Comparison of ENCODE assay signal across 27 mouse cellular contexts in genomic region chr17:70088220-70088619, GRCm38 (mm10).
A peak's percentile ranks its signal among the peaks of the same experiment; 100 is the strongest.
DNase-seq lines count a peak whose midpoint lies in the region; ATAC-seq and TF ChIP-seq lines count a peak whose summit lies in the region.
"Had no signal": no experiment of that assay in that cellular context is flagged by ENCODE, and none has a peak within 500 bp of the region (broad histone marks: within the 10 kb centered on the region; RNA-seq: fewer than 3 reads in every experiment).

No protein-coding gene starts in this region.

- no peak overlapping the region for H3K27ac ChIP-seq in forebrain, postnatal 0 days (ENCODE audit: low read depth, low read length)
- H3K27ac ChIP-seq: embryonic facial prominence, embryonic 13.5 days; embryonic facial prominence, embryonic 15.5 days; forebrain, embryonic 10.5 days; forebrain, embryonic 12.5 days had no signal

- H3K27me3 ChIP-seq in forebrain, postnatal 0 days (ENCODE audit: insufficient read depth, low read length), result no peaks in the 10 kb centered on the region
- H3K27me3 ChIP-seq: embryonic facial prominence, embryonic 13.5 days; embryonic facial prominence, embryonic 15.5 days; forebrain, embryonic 12.5 days had no signal

- no peaks in the 10 kb centered on the region for H3K4me1 ChIP-seq in forebrain, postnatal 0 days (ENCODE audit: insufficient read depth)
- H3K4me1 ChIP-seq: embryonic facial prominence, embryonic 13.5 days; embryonic facial prominence, embryonic 15.5 days; forebrain, embryonic 10.5 days; forebrain, embryonic 12.5 days had no signal

- ATAC-seq in frontal cortex, adult (ENCODE audit: low TSS enrichment), result peak; percentile 59; the same call in 1 of the 2 replicates
- no peak for ATAC-seq in forebrain, postnatal 0 days
- ATAC-seq: activated CD4-positive, CD25-positive, alpha-beta regulatory T cell, adult 4 months; forebrain, embryonic 14.5 days; forebrain, embryonic 16.5 days; Patski had no signal

- no peak overlapping the region for H3K4me3 ChIP-seq in forebrain, postnatal 0 days (ENCODE audit: low read depth, low read length)
- H3K4me3 ChIP-seq: embryonic facial prominence, embryonic 13.5 days; embryonic facial prominence, embryonic 15.5 days; erythroblast, embryonic 14.5 days; forebrain, embryonic 10.5 days; forebrain, embryonic 12.5 days had no signal

- no peak for DNase-seq in frontal cortex, postnatal 25 days (ENCODE audit: low spot score in 2 of 2)
- peak; percentile 45 for DNase-seq in right cerebral cortex, adult 18-20 months
- no peak for DNase-seq in right cerebral cortex, postnatal 4 days
- DNase-seq in 3T3-L1 (ENCODE audit: low read depth, low spot score), result peak; percentile 27
- DNase-seq in brain, adult 2 months (ENCODE audit: low read depth, low spot score), result peak; percentile 74
- DNase-seq in urinary bladder, postnatal 36 days (ENCODE audit: low spot score in 2 of 2), result no peak
- no peak for DNase-seq in forebrain, postnatal 0 days
- DNase-seq: adrenal gland, adult 8-10 months; adrenal gland, postnatal 14 days; adrenal gland, postnatal 36 days; cerebellum, adult 11 months; cerebellum, adult 18-20 months; cerebellum, adult 8-10 months; cerebellum, adult 9-11 months; cerebellum, postnatal 14 days; cerebellum, postnatal 36 days; embryo, embryonic 11 days had no signal

- H3K9me3 ChIP-seq in forebrain, postnatal 0 days (ENCODE audit: low read length), result no peaks in the 10 kb centered on the region
- H3K9me3 ChIP-seq: embryonic facial prominence, embryonic 13.5 days; embryonic facial prominence, embryonic 15.5 days; forebrain, embryonic 10.5 days; forebrain, embryonic 12.5 days had no signal

- TF ChIP-seq CTCF in forebrain, postnatal 0 days (IDR thresholded peaks at IDR 0.05; ENCODE audit: low read depth), result no peak

- no peaks in the 10 kb centered on the region for H3K36me3 ChIP-seq in forebrain, postnatal 0 days (ENCODE audit: insufficient read depth)
- H3K36me3 ChIP-seq: embryonic facial prominence, embryonic 13.5 days; embryonic facial prominence, embryonic 15.5 days; forebrain, embryonic 10.5 days; forebrain, embryonic 12.5 days had no signal

- H3K4me2 ChIP-seq in forebrain, postnatal 0 days (ENCODE audit: low read depth), result no peak overlapping the region
- H3K4me2 ChIP-seq: embryonic facial prominence, embryonic 13.5 days; embryonic facial prominence, embryonic 15.5 days; forebrain, embryonic 12.5 days had no signal

- 93% methylated on average over 4 of the region's 4 CpGs for WGBS in forebrain, postnatal 0 days

- no peak overlapping the region for H3K9ac ChIP-seq in forebrain, postnatal 0 days
- H3K9ac ChIP-seq: embryonic facial prominence, embryonic 13.5 days; embryonic facial prominence, embryonic 15.5 days; forebrain, embryonic 12.5 days had no signal

Comparison
In these comparisons a context has a peak if more than half of its experiments do, and no peak if none do; other contexts are left out.
1. DNase-seq: peak in right cerebral cortex, adult 18-20 months (single experiment), 3T3-L1 (single experiment) and brain, adult 2 months (single experiment); none in frontal cortex, postnatal 25 days (0 of 2), right cerebral cortex, postnatal 4 days (single experiment), urinary bladder, postnatal 36 days (0 of 2) and forebrain, postnatal 0 days (single experiment).